Mouse (Mus musculus): Measurements from ENCODE around the gene Vmn2r94. TPM values are rescaled to one million over a fixed set of nuclear protein-coding genes. Genes with fewer than 3 reads are reported as not detected.

The Vmn2r94 gene
- total RNA-seq (2023), result not detected

GRCm38 (mm10) chr17:18277656-18278055 is at the start of gene Vmn2r94:
TSS of gene Vmn2r94 (minus strand) at chr17:18277756.

GRCm38 (mm10) chr17:18297799-18298198 is 20.2 kb upstream of the Vmn2r94 start, which contains the start of gene Vmn2r93:
TSS of gene Vmn2r93 (plus strand) at chr17:18298099.

Other genes with a start within 250 kb of the Vmn2r94 start
- gene Vmn2r124, start 228.3 kb downstream of the Vmn2r94 start, total RNA-seq (2023), result not detected
- gene Vmn2r91, start 192.7 kb downstream of the Vmn2r94 start, total RNA-seq (2023), result not detected
- gene Vmn2r92, start 125.9 kb downstream of the Vmn2r94 start, total RNA-seq (2023), result not detected
- gene Vmn2r93, start 20.3 kb upstream of the Vmn2r94 start, total RNA-seq (2023), result not detected
- not detected for gene Vmn2r95, start 146.3 kb upstream of the Vmn2r94 start, total RNA-seq (2023)